Mouse (Mus musculus) heart, embryonic 11.5 days (tissue): ENCODE data around the gene 4930524N10Rik. TPM values are rescaled to one million over a fixed set of nuclear protein-coding genes. Genes with fewer than 3 reads are reported as not detected.

Experiments used
- ATAC-seq: fragments of 200-750 bp; cut with Nextera tagmentation; replicated peaks from 2 replicates; pipeline ENCODE4 v1.8.0; 2017; ENCODE audit warnings: moderate library complexity; ENCODE audit not compliant: insufficient number of reproducible peaks, low FRiP score, low TSS enrichment
- H3K27ac ChIP-seq: fragments of 300-500 bp; sonication (generic); 2 replicates; pipeline ENCODE4 v1.5.1; 2014; ENCODE audit warnings: mild to moderate bottlenecking, low read depth, low read length
- H3K27me3 ChIP-seq: fragments of 300-500 bp; sonication (generic); 2 replicates; pipeline ENCODE4 v1.6.1; 2014; ENCODE audit warnings: mild to moderate bottlenecking, low read length, mixed read lengths; ENCODE audit not compliant: control insufficient read depth, insufficient read depth
- H3K36me3 ChIP-seq: fragments of 300-500 bp; sonication (generic); 2 replicates; pipeline ENCODE4 v1.6.1; 2014; ENCODE audit warnings: mild to moderate bottlenecking, low read length, moderate library complexity, mixed read lengths; ENCODE audit not compliant: control insufficient read depth, insufficient read depth
- H3K4me1 ChIP-seq: fragments of 300-500 bp; sonication (generic); 2 replicates; pipeline ENCODE4 v1.6.1; 2014; ENCODE audit warnings: low read length; ENCODE audit not compliant: control insufficient read depth, insufficient read depth
- H3K4me2 ChIP-seq: fragments of 300-500 bp; sonication (generic); 2 replicates; pipeline ENCODE4 v1.6.1; 2014; ENCODE audit warnings: mild to moderate bottlenecking, moderate library complexity
- H3K4me3 ChIP-seq: fragments of 300-500 bp; sonication (generic); 2 replicates; pipeline ENCODE4 v1.5.1; 2014; ENCODE audit warnings: low read depth, low read length
- H3K9ac ChIP-seq: fragments of 300-500 bp; sonication (generic); 2 replicates; pipeline ENCODE4 v1.6.1; 2014; ENCODE audit warnings: mild to moderate bottlenecking, low read depth, low read length, moderate library complexity
- H3K9me3 ChIP-seq: fragments of 300-500 bp; sonication (generic); replicated peaks from 2 replicates; pipeline ENCODE4 v1.6.1; 2016; ENCODE audit warnings: low read length; ENCODE audit not compliant: control insufficient read depth
- WGBS: fragments of 180-500 bp; shearing (Covaris S2); extraction: QIAGEN DNeasy Blood & Tissue Kit; methylation state at CpG from one replicate; pipeline ENCODE4 v1.1.7; 2014; ENCODE audit not compliant: insufficient replicate concordance; 5-methylcytosine and 5-hydroxymethylcytosine counted together
- polyA plus RNA-seq: library from polyadenylated mRNA; unstranded; fragments of >200 nt; fragmentation: Nextera tagmentation; extraction: Ambion mirVana; gene quantifications from 2 replicates; pipeline ENCODE4 v1.2.1, GENCODE M21; 2014

4930524N10Rik gene
- polyA plus RNA-seq: not detected in 2 replicates

DNA sequence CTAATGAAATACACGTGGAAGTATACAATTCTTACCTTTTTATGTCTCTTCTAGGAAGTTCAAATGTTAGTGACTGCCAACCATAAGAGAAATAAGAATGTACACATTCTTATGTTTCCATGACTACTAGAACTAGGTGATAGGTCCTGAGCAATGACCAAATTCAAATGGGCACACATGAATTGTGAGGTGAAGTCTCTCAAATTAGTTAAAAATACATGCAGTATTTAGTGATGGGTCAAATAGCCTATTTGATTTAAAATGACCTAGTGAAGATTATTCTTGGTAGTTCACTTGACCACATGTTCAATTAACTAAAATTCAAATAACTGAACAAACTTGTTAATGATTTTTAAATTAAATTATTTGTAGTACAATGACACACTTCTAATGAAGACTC is at the start of gene 4930524N10Rik:
Gene 4930524N10Rik (minus strand): TSS at position 101 of the 400 bp plus-strand sequence.
- Histone ChIP-seq H3K9me3 (no peaks in the 10 kb centered on the region), H3K4me2 (no peak within 1 kb of the TSS), H3K9ac (no peak within 1 kb of the TSS), H3K27ac (no peak within 1 kb of the TSS), H3K27me3 (no peaks in the 10 kb centered on the region), H3K4me1 (no peaks in the 10 kb centered on the region), H3K4me3 (no peak within 1 kb of the TSS), H3K36me3 (no peaks in the 10 kb centered on the region)
- no peak for ATAC-seq
- 31% methylated on average over 1 of the region's 1 CpGs for WGBS

DNA sequence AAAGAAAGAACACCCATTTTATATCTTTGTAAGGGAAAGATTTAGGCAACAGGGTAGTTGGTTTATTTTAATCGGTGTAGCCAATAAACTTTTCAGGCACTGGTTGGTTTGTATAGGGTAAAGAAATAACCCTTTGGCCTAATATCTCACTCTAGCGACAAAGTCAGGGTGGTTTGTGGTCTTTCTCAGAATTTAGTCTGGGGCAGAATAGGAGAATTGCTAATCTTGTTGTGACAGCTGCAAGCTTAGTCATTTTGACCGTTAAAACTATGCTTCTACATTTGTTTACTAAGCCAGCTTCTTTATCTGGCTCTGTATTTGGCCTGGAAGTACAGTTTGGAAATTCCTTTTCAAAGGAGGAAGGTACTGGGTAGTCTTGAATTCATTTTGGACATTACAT is 6.8 kb upstream of the 4930524N10Rik start:
- no peak overlapping the region for H3K4me3 ChIP-seq
- H3K27me3 ChIP-seq: no peaks in the 10 kb centered on the region
- 63% methylated on average over 3 of the region's 3 CpGs for WGBS
- H3K9ac ChIP-seq: no peak overlapping the region
- H3K36me3 ChIP-seq: no peaks in the 10 kb centered on the region
- ATAC-seq: no peak
- no peaks in the 10 kb centered on the region for H3K4me1 ChIP-seq
- no peak overlapping the region for H3K4me2 ChIP-seq
- no peak overlapping the region for H3K27ac ChIP-seq
- no peaks in the 10 kb centered on the region; the same call in 1 of the 2 replicates for H3K9me3 ChIP-seq

DNA sequence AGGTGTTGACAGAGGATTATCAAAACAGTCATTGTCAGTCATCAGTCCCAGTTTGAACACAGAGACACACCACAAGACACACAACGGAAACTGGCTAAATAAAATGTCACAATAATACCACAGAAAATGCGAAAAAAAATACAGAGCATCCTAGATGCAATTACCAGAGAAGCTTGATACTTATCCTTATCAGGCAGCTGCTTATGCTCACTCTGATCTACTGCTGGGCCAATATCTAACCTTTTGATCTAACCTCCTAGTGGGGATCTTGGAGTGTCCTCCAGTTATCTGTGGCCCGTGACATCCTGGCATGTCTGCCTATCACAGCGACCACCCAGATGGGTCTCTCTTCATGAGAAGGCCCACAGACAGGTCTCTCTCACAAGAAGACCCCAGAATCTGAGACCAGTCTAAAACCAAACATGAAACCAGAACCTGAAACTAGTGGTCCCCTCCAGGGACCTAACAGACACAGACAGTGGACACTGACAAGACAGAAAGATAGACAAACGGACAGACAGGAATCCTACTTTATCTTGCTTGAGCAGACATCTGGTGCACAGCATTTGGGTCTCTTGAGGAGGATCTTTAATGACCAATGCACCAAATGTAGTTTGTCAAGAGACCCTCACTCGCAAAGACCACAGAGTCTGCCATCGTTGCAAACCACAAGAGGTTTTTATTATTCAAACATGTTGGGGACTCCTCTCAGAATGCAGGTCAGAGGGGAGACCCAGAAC is 6.3 kb upstream of the 4930524N10Rik start:
- H3K9ac ChIP-seq: no peak overlapping the region
- H3K27ac ChIP-seq: no peak overlapping the region
- H3K4me3 ChIP-seq: no peak overlapping the region
- no peak overlapping the region for H3K4me2 ChIP-seq
- WGBS: 80% methylated on average over 7 of the region's 7 CpGs
- H3K27me3 ChIP-seq: no peaks in the 10 kb centered on the region
- no peak for ATAC-seq
- H3K36me3 ChIP-seq: no peaks in the 10 kb centered on the region
- H3K4me1 ChIP-seq: no peaks in the 10 kb centered on the region
- no peaks in the 10 kb centered on the region; the same call in 1 of the 2 replicates for H3K9me3 ChIP-seq

DNA sequence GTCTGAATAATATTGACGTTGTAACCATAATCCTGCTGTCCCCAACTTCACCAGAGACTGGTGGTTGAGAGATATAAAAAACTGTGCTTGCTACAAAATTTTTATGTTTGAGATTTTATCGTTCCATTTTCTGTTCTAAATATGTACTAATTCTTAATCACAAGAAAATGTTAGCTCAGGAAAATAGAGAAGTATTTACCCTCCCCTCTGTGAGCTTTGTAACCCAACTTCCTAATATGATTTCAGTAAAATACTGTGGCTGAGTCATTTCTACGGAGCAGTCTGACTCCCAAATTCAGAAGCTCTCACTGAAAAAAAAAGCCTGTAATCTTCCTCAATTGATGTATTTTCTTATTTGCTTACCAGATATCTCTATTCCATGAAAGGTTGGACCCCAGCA is 4.7 kb upstream of the 4930524N10Rik start:
- Histone ChIP-seq H3K9me3 (no peaks in the 10 kb centered on the region; the same call in 1 of the 2 replicates), H3K4me1 (no peaks in the 10 kb centered on the region), H3K36me3 (no peaks in the 10 kb centered on the region), H3K27me3 (no peaks in the 10 kb centered on the region), H3K4me2 (no peak overlapping the region), H3K4me3 (no peak overlapping the region), H3K9ac (no peak overlapping the region), H3K27ac (no peak overlapping the region)
- 66% methylated on average over 3 of the region's 3 CpGs for WGBS
- no peak for ATAC-seq

Other genes with a start within 250 kb of the 4930524N10Rik start
- not detected in 2 replicates for gene Gm15140, start 222.7 kb downstream of the 4930524N10Rik start, polyA plus RNA-seq
- not detected in 2 replicates for gene Samt4, start 138.6 kb upstream of the 4930524N10Rik start, polyA plus RNA-seq
- gene Samt2, start 236.0 kb upstream of the 4930524N10Rik start, polyA plus RNA-seq: not detected in 2 replicates